Mouse (Mus musculus) common myeloid progenitor, adult 5-6 weeks (primary cell): ENCODE measurements around the gene Tnp1. TPM values are rescaled to one million over a fixed set of nuclear protein-coding genes. Genes with fewer than 3 reads are reported as not detected.

ENCODE experiments used
- ATAC-seq: replicated peaks from 2 replicates; pipeline ENCODE4 v1.8.0; 2016; ENCODE audit warnings: low read depth, mild to moderate bottlenecking, moderate TSS enrichment, inconsistent platforms; ENCODE audit not compliant: poor library complexity, severe bottlenecking
- total RNA-seq: library from RNA; stranded (forward); fragments of 200-1000, 187-1606 nt; gene quantifications from 2 replicates; pipeline ENCODE4 v1.2.3, GENCODE M21; 2017

Tnp1 gene
- total RNA-seq, 1 experiment from 2014 or later = not detected

GRCm38 (mm10) chr1:73026157-73026556, 10.4 kb upstream of the Tnp1 start:
- ATAC-seq = no peak

GRCm38 (mm10) chr1:73006847-73007246, 8.9 kb downstream of the Tnp1 start:
- ATAC-seq = no peak

GRCm38 (mm10) chr1:73004890-73005289, 10.8 kb downstream of the Tnp1 start:
- ATAC-seq = no peak

- no peak for ATAC-seq
Measured at GRCm38 (mm10) chr1:73002637-73003036, 13.1 kb downstream of the Tnp1 start.

GRCm38 (mm10) chr1:73001961-73002360, 13.7 kb downstream of the Tnp1 start:
- no peak for ATAC-seq

- no peak for ATAC-seq
Measured at GRCm38 (mm10) chr1:72994751-72995528, 20.8 kb downstream of the Tnp1 start.

GRCm38 (mm10) chr1:72992944-72993464, 22.7 kb downstream of the Tnp1 start:
- ATAC-seq = no peak

- ATAC-seq = no peak
Measured at GRCm38 (mm10) chr1:72992209-72992608, 23.5 kb downstream of the Tnp1 start.

GRCm38 (mm10) chr1:72988904-72989303, 26.8 kb downstream of the Tnp1 start:
- ATAC-seq = no peak

- no peak for ATAC-seq
Measured at GRCm38 (mm10) chr1:72986715-72987114, 29.0 kb downstream of the Tnp1 start.

GRCm38 (mm10) chr1:72978956-72979355, 36.8 kb downstream of the Tnp1 start:
- no peak for ATAC-seq

- ATAC-seq = no peak
Measured at GRCm38 (mm10) chr1:72974226-72974625, 41.5 kb downstream of the Tnp1 start.

GRCm38 (mm10) chr1:72970461-72970860, 45.2 kb downstream of the Tnp1 start:
- no peak for ATAC-seq

- no peak for ATAC-seq
Measured at GRCm38 (mm10) chr1:72969113-72969812, 46.4 kb downstream of the Tnp1 start.

- ATAC-seq = no peak
Measured at GRCm38 (mm10) chr1:72966423-72966822, 49.3 kb downstream of the Tnp1 start.

Other genes with a start within 250 kb of the Tnp1 start
- gene Igfbp2, start 191.4 kb downstream of the Tnp1 start, total RNA-seq = not detected in 2 replicates
- 0.37 and 1.0 TPM in 2 replicates for gene Igfbp5, start 141.0 kb downstream of the Tnp1 start, total RNA-seq